In genomic region chr7:110626186-110627098, GRCm38 (mm10) we compare ENCODE assay signal across 7 mouse cellular contexts. TPM values are rescaled to one million over a fixed set of nuclear protein-coding genes. Genes with fewer than 3 reads are reported as not detected.
DNase-seq lines count a peak whose midpoint lies in the region; ATAC-seq lines count a peak whose summit lies in the region.

No protein-coding gene starts in this region.

- no peak overlapping the region for H3K27ac ChIP-seq in embryonic facial prominence, embryonic 13.5 days
- no peak overlapping the region for H3K27ac ChIP-seq in midbrain, embryonic 12.5 days (replicated peaks)

- H3K4me3 ChIP-seq in embryonic facial prominence, embryonic 13.5 days, result peak overlapping the region; percentile 18
- peak overlapping the region; percentile 17 for H3K4me3 ChIP-seq in midbrain, embryonic 12.5 days

- peaks cover 52% of the 10 kb centered on the region for H3K4me1 ChIP-seq in embryonic facial prominence, embryonic 13.5 days
- H3K4me1 ChIP-seq in midbrain, embryonic 12.5 days, result peaks cover 35% of the 10 kb centered on the region

- no peak overlapping the region for H3K9ac ChIP-seq in embryonic facial prominence, embryonic 13.5 days
- no peak overlapping the region for H3K9ac ChIP-seq in midbrain, embryonic 12.5 days (replicated peaks)

- peak; percentile 32 for DNase-seq in Muller cell, postnatal 12 days (ENCODE audit: inconsistent ontology term)
- DNase-seq in kidney, adult 11 months, result peak; percentile 68
- DNase-seq in right cerebral cortex, postnatal 36 days (ENCODE audit: low spot score in 2 of 2), result no peak
- no peak for DNase-seq in urinary bladder, postnatal 14 days (ENCODE audit: low spot score)
- no peak for DNase-seq in adrenal gland, postnatal 4 days (ENCODE audit: low spot score in 2 of 2)

- peak overlapping the region; percentile 87 for H3K4me2 ChIP-seq in embryonic facial prominence, embryonic 13.5 days
- H3K4me2 ChIP-seq in midbrain, embryonic 12.5 days (replicated peaks), result peak overlapping the region; percentile 76

- 5% methylated on average over 28 of the region's 28 CpGs for WGBS in embryonic facial prominence, embryonic 13.5 days
- 4% methylated on average over 28 of the region's 28 CpGs for WGBS in midbrain, embryonic 12.5 days

- H3K9me3 ChIP-seq in embryonic facial prominence, embryonic 13.5 days, result no peaks in the 10 kb centered on the region
- no peaks in the 10 kb centered on the region for H3K9me3 ChIP-seq in midbrain, embryonic 12.5 days

- no peaks in the 10 kb centered on the region for H3K36me3 ChIP-seq in embryonic facial prominence, embryonic 13.5 days
- H3K36me3 ChIP-seq in midbrain, embryonic 12.5 days, result no peaks in the 10 kb centered on the region

- no peak for ATAC-seq in embryonic facial prominence, embryonic 13.5 days (ENCODE audit: insufficient number of reproducible peaks, insufficient read depth, low FRiP score, low TSS enrichment, low read depth)
- no peak for ATAC-seq in midbrain, embryonic 12.5 days (ENCODE audit: low FRiP score, low read depth)

- peaks cover 75% of the 10 kb centered on the region for H3K27me3 ChIP-seq in embryonic facial prominence, embryonic 13.5 days
- H3K27me3 ChIP-seq in midbrain, embryonic 12.5 days, result peaks cover 77% of the 10 kb centered on the region

RNA-seq across cellular contexts. Expression of gene Adm, which starts 1.0 kb away (rescaled TPM):
- 2.9 TPM in 2 replicates for polyA plus RNA-seq in embryonic facial prominence, embryonic 13.5 days (2015; fragmentation: Nextera tagmentation; extraction: Ambion mirVana)
- polyA plus RNA-seq in midbrain, embryonic 12.5 days (2016; fragmentation: Nextera tagmentation; extraction: Ambion mirVana), result 3.5 and 3.9 TPM in 2 replicates
- 10 to 100 TPM; 26.9 to 28.0 TPM for total RNA-seq in adrenal gland, postnatal 4 days (2021)

RNA-seq across cellular contexts. Expression of gene Sbf2, which starts 11.7 kb away (rescaled TPM):
- 29.9 and 31.6 TPM in 2 replicates for polyA plus RNA-seq in embryonic facial prominence, embryonic 13.5 days (2015; fragmentation: Nextera tagmentation; extraction: Ambion mirVana)
- polyA plus RNA-seq in midbrain, embryonic 12.5 days (2016; fragmentation: Nextera tagmentation; extraction: Ambion mirVana), result 55.8 and 57.7 TPM in 2 replicates
- 10 to 100 TPM; 73.6 to 76.2 TPM for total RNA-seq in adrenal gland, postnatal 4 days (2021)

Comparison
In these comparisons a context has a peak if more than half of its experiments do, and no peak if none do; other contexts are left out.
1. DNase-seq: peak in Muller cell, postnatal 12 days (single experiment) and kidney, adult 11 months (single experiment); none in right cerebral cortex, postnatal 36 days (0 of 2), urinary bladder, postnatal 14 days (single experiment) and adrenal gland, postnatal 4 days (0 of 2).